Mouse (Mus musculus) central nervous system, embryonic 14 days (tissue): ENCODE measurements around the gene Scaper. TPM values are rescaled to one million over a fixed set of nuclear protein-coding genes. Genes with fewer than 3 reads are reported as not detected.

Experiments used
- polyA plus RNA-seq: library from polyadenylated mRNA; depleted of rRNA; stranded (reverse); fragments of >200 nt; gene quantifications from 2 replicates; pipeline ENCODE4 v1.2.3, GENCODE M21; 2012; rRNA removed

The Scaper gene
- 17.2 and 17.3 TPM in 2 replicates for polyA plus RNA-seq

GRCm38 (mm10) chr9:55937664-55938617, at the start of gene Scaper:
Gene Scaper, minus strand, starts transcription at chr9:55938119.

GRCm38 (mm10) chr9:55538377-55538776, 399.5 kb downstream of the Scaper start, which contains the start of gene Isl2:
Gene Isl2, plus strand, starts transcription at chr9:55538672.

GRCm38 (mm10) chr9:55512027-55512543, 425.8 kb downstream of the Scaper start, which contains the start of gene Etfa:
Gene Etfa, minus strand, starts transcription at chr9:55512243.

Other genes starting within 250 kb of the Scaper start
- gene 4930563M21Rik, start 72.4 kb upstream of the Scaper start, polyA plus RNA-seq, result not detected in 2 replicates
- gene Rcn2, start 103.7 kb upstream of the Scaper start, polyA plus RNA-seq, result 156 and 157 TPM in 2 replicates
- 1.2 and 2.2 TPM in 2 replicates for gene Pstpip1, start 151.8 kb upstream of the Scaper start, polyA plus RNA-seq
- 344 and 347 TPM in 2 replicates for gene Tspan3, start 227.4 kb upstream of the Scaper start, polyA plus RNA-seq